Mouse (Mus musculus): ENCODE measurements at regions not wholly inside any gene's neighbourhood (a gene's known extent, or its start where the extent isn't known, plus 50 kb on each side); places are given as distances from the start of the nearest gene placed in this dataset.

- no peak for DNase-seq (ENCODE audit: low read depth, low spot score)
Measured at GRCm38 (mm10) chr2:72751441-72751840, 228.8 kb downstream of the Sp3 start.

GRCm38 (mm10) chr2:72752624-72753176, 227.5 kb downstream of the Sp3 start:
- DNase-seq (ENCODE audit: low read depth, low spot score), result no peak

- DNase-seq (ENCODE audit: low read depth, low spot score), result no peak
Measured at GRCm38 (mm10) chr2:72753788-72754713, 226.2 kb downstream of the Sp3 start.

- no peak for DNase-seq (ENCODE audit: low read depth, low spot score)
Measured at GRCm38 (mm10) chr2:72763454-72763853, 216.8 kb downstream of the Sp3 start.

GRCm38 (mm10) chr2:72769030-72769630, 211.1 kb downstream of the Sp3 start:
- no peak for DNase-seq (ENCODE audit: low read depth, low spot score)

- DNase-seq (ENCODE audit: low read depth, low spot score), result no peak
Measured at GRCm38 (mm10) chr2:72773401-72773800, 206.8 kb downstream of the Sp3 start.

GRCm38 (mm10) chr2:72777330-72777729, 202.9 kb downstream of the Sp3 start:
- DNase-seq (ENCODE audit: low read depth, low spot score), result no peak

GRCm38 (mm10) chr2:72777806-72778510, 202.3 kb downstream of the Sp3 start:
- DNase-seq (ENCODE audit: low read depth, low spot score), result no peak

- no peak for DNase-seq (ENCODE audit: low read depth, low spot score)
Measured at GRCm38 (mm10) chr2:72779268-72780163, 200.7 kb downstream of the Sp3 start.

- DNase-seq (ENCODE audit: low read depth, low spot score), result peak; percentile 8
Measured at GRCm38 (mm10) chr2:72781369-72782275, 198.6 kb downstream of the Sp3 start.

GRCm38 (mm10) chr2:72782355-72782754, 197.9 kb downstream of the Sp3 start:
- no peak for DNase-seq (ENCODE audit: low read depth, low spot score)

GRCm38 (mm10) chr2:72785365-72786043, 194.7 kb downstream of the Sp3 start:
- DNase-seq (ENCODE audit: low read depth, low spot score), result no peak

GRCm38 (mm10) chr2:72786044-72786737, 194.1 kb downstream of the Sp3 start:
- no peak for DNase-seq (ENCODE audit: low read depth, low spot score)

- DNase-seq (ENCODE audit: low read depth, low spot score), result no peak
Measured at GRCm38 (mm10) chr2:72787616-72788015, 192.6 kb downstream of the Sp3 start.

- DNase-seq (ENCODE audit: low read depth, low spot score), result no peak
Measured at GRCm38 (mm10) chr2:72791496-72791895, 188.8 kb downstream of the Sp3 start.

- peak; percentile 32 for DNase-seq (ENCODE audit: low read depth, low spot score)
Measured at GRCm38 (mm10) chr2:72793424-72793823, 186.8 kb downstream of the Sp3 start.

- no peak for DNase-seq (ENCODE audit: low read depth, low spot score)
Measured at GRCm38 (mm10) chr2:72794501-72794900, 185.7 kb downstream of the Sp3 start.

- DNase-seq (ENCODE audit: low read depth, low spot score), result no peak
Measured at GRCm38 (mm10) chr2:72797002-72797718, 183.1 kb downstream of the Sp3 start.

Measured in embryo, embryonic 11.5 days (tissue).